Mouse (Mus musculus) gastrocnemius, adult 8-10 months (tissue): ENCODE data around the gene Mbd4. TPM values are rescaled to one million over a fixed set of nuclear protein-coding genes. Genes with fewer than 3 reads are reported as not detected.
"Not testable (repeated sequence)": the region's sequence is repeated elsewhere in the genome, so short reads cannot be mapped to it uniquely, and the experiment has no call there.

Experiments
- DNase-seq, 2 experiments: peaks; one replicate each; pipeline ENCODE4 v3.0.0; 2022; ENCODE audit warnings: low spot score in 2 of 2
- total RNA-seq, 4 experiments: library from RNA; stranded (reverse); gene quantifications; 2 replicates each; pipeline ENCODE4 v1.2.4; 2022

Mbd4 gene
- 1 to 10 TPM in 2 of 4 experiments, under 1 TPM in 2; 0.80 to 1.2 (median 1.0) TPM for total RNA-seq

DNA sequence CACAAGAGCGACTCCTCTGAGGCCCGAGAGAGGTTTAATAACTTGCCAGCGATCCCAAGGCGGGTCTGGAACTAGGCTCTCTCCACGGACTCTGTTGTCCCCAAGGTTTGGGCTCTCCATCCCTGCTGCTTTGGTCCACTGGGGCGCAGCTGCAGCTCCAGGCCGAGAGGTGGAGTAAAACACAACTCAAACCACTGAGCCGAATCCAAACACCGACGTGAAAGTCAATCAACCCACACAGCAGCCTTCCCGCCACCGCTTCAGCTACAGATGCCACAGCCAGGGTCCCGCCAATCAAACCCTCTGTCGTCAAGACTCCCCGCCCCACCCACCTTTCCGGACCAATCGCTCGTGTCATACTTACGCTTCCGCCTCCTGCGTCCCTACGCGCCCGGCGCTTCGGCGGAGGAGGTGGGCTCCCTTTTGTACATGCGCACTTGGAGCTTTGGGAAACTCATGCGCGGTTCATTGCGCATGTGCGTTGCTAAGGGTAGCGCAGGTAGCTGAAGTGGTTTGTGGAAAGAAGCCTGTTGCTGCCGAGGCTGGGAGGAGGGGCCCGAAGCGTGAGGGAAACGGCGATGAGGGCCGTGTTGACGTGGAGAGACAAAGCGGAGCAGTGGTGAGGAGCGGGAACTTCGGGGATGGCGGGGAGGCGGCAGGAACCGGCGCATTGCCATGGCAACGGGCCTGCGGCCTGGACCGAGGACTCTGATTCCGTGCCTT lies at the start of gene Mbd4, which contains the start of gene Ift122:
Gene Mbd4, minus strand, starts transcription at position 281 of the 723 bp plus-strand sequence.
Gene Ift122, plus strand, starts transcription at position 380 of the 723 bp plus-strand sequence.
- peak; percentile 96 to 98 for DNase-seq

- no peak for DNase-seq
These were observed 49.4 kb upstream of the Mbd4 start for GRCm38 (mm10) chr6:115902545-115902944.

DNA sequence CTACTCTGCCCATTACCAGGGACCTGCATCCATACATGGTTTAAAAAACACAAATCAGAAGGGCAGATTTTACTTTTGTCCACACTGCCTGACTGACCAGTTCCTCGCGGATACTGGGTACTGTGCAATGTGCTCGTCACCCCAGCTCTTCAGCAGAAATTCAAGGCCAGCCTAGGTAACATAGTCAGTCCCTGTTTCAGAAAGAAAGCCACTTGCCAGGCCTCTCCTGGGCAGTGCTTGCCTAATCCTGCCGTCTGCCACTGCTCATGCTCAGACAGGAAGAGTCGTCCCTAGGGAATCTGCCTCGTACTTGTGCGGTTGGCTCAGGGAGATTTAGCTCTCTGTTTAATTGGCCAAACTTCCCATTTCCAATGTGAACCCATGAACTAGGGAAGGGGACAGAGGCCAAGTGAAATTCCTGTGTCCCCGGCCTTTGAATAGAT lies 48.3 kb upstream of the Mbd4 start:
- DNase-seq, result peak; percentile 43 to 50

DNA sequence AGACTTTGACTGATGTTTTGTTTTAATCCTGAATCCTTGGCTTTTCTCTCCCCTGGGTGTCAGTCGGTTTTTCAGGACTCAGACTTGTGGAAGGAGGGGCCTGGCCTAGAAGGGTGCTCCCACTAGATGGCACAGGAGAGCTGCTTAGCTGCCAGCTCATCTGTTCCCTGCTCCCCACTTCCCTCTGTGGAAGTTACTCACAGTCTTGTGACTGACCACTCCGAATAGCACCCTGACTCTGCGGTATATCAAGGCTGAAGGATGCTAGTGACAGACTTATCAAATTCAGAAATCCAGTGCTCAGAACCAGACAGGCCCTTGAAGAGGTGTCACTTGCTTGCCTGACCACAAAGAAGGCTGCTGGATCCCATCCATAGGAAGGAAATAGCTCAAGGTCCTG lies 47.9 kb upstream of the Mbd4 start:
- DNase-seq, result peak; percentile 67 to 71

DNA sequence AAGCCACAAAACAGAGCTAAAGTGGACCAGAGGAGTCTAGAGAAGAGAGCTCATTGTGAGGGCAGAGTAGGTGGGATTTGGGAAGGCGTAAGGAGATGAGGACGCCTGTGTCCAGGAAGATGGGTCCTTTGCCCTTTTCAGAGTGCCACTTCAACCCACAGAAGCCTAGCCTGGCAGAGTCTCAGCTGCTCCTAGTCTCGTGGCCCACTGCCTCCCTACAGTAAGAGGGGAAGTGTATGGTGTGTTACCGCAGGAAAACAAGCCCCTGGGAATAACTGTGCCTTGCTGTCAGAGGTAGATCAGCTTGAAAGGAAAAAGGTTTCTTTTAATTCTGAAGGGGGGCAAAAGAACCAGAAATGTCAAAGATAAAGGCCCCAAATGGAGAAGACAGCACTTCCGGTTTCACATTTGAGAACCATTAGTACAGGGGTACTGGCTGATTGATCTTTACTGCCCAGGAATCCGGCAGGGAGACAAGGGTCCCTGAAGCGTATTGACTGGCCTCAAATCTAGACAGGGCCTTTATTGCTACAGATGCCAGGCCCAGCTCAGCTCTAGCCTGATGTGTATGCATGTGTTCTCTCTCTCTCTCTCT lies 44.9 kb upstream of the Mbd4 start:
- no peak for DNase-seq

- DNase-seq, result peak in 1 of 2 experiments; percentile 57
These were observed 43.9 kb upstream of the Mbd4 start for GRCm38 (mm10) chr6:115897117-115897516.

DNA sequence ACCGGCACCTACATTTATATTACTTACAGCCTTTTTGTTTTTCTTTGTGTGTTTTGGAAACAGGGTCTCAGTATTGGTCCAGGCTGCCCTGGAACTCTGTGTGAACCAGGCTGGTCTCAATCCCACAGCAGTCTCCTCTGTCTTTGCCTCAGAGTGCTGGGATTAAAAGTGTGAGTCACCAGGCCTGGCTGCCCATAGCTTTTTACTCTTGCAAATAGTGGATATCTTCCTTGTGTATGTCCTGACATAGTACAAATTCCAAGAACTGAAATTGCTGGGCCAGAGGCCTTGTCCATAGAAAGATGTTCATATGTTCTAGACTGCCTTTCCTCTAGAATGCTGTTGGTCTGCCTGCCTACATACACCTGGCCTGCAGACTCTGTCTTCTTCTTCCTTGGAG lies 43.2 kb upstream of the Mbd4 start:
- DNase-seq, result no peak

DNA sequence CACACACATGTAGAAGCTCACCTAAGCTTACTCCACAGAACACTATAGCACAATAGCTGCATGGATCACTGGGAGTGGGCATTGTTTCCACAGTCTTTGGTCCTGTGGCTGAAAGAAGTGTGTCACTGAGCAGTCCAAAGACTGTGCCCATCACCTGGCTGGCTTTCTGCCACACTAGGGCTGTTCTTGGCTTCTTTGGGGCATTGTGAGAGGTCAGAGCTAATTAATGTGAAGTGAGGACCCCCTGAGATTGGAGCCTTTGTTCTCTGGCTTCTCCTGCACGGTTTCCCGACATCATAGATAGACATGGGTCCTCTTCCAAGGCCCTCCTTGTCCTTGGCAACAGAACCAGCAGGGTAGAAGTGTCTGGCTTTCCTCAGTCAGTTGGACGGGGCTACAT lies 39.2 kb upstream of the Mbd4 start:
- DNase-seq, result no peak

DNA sequence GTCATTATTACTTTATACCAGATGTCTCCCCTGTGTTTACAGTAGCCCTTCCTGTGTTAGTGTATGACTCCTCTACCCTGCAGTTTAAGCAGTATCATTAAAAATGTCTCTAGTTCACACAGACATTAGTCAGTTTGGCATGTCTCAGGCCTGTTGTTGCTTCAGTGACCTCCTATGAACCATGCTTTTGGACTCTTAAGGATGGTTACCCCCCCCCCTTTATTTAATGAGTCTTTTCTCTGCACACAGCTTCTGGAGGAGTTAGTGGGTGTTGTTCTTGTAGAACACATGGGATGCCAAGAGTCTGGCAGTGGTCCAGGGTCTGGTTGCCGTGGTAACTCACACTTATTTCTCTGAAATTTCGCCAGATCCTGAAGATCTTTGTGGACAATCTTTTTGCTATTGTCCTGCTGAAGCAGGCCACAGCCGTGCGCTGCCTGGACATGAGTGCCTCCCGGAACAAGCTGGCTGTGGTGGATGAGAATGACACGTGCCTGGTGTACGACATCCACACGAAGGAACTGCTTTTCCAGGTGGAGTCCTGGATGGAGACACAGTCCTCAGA lies 38.4 kb upstream of the Mbd4 start:
- peak in 1 of 2 experiments; percentile 40 for DNase-seq

DNA sequence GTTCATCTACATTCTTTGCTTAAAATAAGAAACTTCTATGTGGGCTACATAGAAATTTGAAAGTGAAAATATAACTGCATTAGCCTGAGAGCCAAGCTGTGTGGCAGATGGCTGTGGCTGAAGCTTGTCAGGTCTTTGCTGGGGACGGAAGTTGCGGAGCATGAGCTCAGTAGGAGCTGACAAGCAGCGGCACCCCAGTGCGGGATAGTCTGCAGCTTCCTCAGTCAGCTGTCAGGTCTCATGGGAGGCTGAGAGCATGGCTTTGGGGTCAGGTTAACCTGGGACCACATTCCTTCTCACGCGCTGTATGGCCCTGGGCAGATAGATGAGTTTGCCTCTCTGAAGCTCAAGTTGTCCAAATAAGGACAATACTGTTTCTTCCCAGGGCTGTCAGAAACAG lies 37.9 kb upstream of the Mbd4 start:
- no peak for DNase-seq

GRCm38 (mm10) chr6:115890601-115891000 lies 37.4 kb upstream of the Mbd4 start:
- no peak for DNase-seq

- DNase-seq, result no peak
These were observed 35.1 kb upstream of the Mbd4 start for GRCm38 (mm10) chr6:115888296-115888695.

DNA sequence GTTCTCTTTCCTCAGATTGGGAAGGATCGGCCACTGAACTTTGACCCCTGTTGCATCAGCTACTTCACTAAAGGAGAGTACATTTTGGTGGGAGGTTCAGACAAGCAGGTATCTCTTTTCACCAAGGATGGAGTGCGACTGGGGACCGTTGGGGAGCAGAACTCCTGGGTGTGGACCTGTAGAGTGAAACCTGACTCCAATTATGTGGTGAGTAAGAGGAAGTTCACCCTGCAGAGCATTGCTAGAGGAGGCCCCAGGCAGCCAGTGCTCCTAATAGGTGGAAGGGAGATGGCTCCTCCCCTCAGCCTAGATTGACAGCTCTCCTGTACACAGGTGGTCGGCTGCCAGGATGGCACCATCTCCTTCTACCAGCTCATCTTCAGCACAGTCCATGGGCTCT lies 33.7 kb upstream of the Mbd4 start:
- DNase-seq, result no peak

DNA sequence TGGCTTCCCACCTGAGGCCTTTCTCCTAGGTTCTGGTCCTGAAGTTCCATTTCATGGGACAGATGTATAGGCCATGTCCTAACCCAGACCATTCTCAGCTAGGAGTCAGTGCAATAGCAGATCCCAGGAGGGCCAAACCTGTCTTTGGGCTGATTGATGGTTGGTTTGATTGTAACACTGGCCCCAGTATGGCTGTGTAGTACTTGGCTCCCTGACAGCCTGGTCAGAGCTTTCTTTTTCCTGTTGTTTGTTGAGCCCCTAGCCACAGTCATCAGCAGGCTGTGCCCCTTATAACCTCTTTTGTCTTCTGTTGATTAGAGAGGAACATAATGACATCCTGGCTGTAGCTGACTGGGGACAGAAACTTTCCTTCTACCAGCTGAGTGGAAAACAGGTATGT lies 30.8 kb upstream of the Mbd4 start:
- DNase-seq, result no peak

DNA sequence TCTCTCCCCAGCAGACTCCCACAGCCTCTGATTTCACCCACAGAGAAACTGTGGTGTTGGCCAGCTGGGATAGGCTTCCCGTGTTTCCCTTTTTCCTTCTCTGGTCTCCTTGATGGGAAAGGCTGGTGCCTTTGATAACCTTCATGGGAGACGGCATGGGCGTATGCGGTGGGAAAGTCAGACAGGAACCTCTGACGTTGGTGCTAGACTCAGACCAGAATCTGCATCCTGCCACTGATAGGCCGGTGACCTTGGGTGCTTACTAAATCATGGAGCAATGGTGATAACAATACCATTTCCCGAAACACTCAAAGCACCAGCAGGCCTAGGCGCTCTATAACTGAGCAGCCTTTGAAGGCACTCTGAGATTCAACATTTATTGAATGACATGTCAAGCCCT lies 27.6 kb upstream of the Mbd4 start:
- DNase-seq, result no peak

GRCm38 (mm10) chr6:115879736-115880135 lies 26.6 kb upstream of the Mbd4 start:
- no peak for DNase-seq

GRCm38 (mm10) chr6:115878694-115879093 lies 25.5 kb upstream of the Mbd4 start:
- DNase-seq, result no peak

DNA sequence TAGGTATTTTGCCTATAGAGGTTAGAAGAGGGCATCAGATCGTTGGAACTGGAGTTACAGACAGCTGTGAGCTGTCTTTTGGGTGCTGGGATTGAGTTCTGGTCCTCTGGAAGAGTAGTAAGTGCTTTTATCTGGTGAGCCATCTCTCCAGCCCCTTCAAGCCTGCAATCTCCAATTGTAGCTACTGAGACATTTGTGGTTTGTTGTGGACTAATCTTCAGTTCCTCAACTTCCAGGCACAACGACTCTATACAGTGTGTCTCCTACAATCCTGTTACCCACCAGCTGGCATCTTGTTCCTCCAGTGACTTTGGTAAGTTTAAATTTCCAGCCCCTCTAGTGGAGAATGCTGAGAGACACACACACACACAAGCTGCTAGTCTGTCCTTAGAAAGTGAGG lies 24.1 kb upstream of the Mbd4 start:
- no peak for DNase-seq

GRCm38 (mm10) chr6:115871318-115871717 lies 18.1 kb upstream of the Mbd4 start:
- DNase-seq, result not testable (repeated sequence)

DNA sequence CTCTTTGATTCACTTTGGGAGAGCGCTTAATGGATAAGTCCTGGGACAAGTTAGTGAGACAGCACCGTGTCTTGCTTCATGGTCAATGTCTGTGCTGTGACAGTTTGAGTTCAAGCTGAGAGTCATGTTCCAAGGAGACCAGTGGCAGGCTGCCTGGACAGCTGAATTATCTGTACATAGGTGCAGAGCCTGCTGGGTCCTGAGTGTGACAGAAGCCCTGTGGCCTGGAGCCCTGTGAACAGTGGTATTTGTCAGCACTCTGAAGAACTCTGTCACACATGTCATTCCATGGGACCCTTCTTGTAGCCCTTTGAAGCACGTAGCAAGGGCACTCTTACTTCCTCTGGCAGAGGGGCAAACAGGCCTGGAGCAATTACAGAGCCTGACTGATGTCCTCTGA lies 14.0 kb upstream of the Mbd4 start:
- DNase-seq, result not testable (repeated sequence)

GRCm38 (mm10) chr6:115865246-115865645 lies 12.1 kb upstream of the Mbd4 start:
- no peak for DNase-seq

- no peak for DNase-seq
These were observed 10.2 kb upstream of the Mbd4 start for GRCm38 (mm10) chr6:115863340-115863841.
